Mouse (Mus musculus) spleen, adult 2 months (tissue): ENCODE results near the gene Adprm. TPM values are rescaled to one million over a fixed set of nuclear protein-coding genes. Genes with fewer than 3 reads are reported as not detected.

Experiments used
- DNase-seq, 2 experiments: peaks; one replicate each; pipeline versions ENCODE4 v3.0.0 to v3.0.0-alpha.2; 2012 to 2021; ENCODE audit warnings: low spot score in 2 of 2, low read depth in 1 of 2
- H3K27ac ChIP-seq: fragments of 200-500 bp; 2 replicates; pipeline ENCODE4 v1.5.1; 2012; ENCODE audit warnings: low read length, inconsistent platforms; ENCODE audit not compliant: insufficient read depth
- H3K27me3 ChIP-seq: fragments of 200-500 bp; 2 replicates; pipeline ENCODE4 v1.6.1; 2012; ENCODE audit warnings: mild to moderate bottlenecking, moderate library complexity, low read length, inconsistent platforms; ENCODE audit not compliant: control insufficient read depth, insufficient read depth
- H3K36me3 ChIP-seq: fragments of 200-500 bp; 2 replicates; pipeline ENCODE4 v1.6.1; 2012; ENCODE audit warnings: mild to moderate bottlenecking, low read length, inconsistent platforms; ENCODE audit not compliant: control insufficient read depth, insufficient read depth
- H3K4me1 ChIP-seq: fragments of 200-500 bp; 2 replicates; pipeline ENCODE4 v1.6.1; 2011; ENCODE audit warnings: inconsistent platforms; ENCODE audit not compliant: control insufficient read depth, insufficient read depth, insufficient read length
- H3K4me3 ChIP-seq: fragments of 200-500 bp; 2 replicates; pipeline ENCODE4 v1.5.1; 2011; ENCODE audit warnings: mild to moderate bottlenecking, inconsistent platforms; ENCODE audit not compliant: insufficient read depth, insufficient read length; ENCODE audit errors: extremely low read depth
- CTCF ChIP-seq: fragments of 200-500 bp; IDR thresholded peaks from 2 replicates; pipeline ENCODE4 v1.5.1; 2011; ENCODE audit warnings: mild to moderate bottlenecking, inconsistent platforms; ENCODE audit not compliant: insufficient read depth, insufficient read length, insufficient replicate concordance; ENCODE audit errors: extremely low read depth
- POLR2A ChIP-seq: fragments of 200-500 bp; IDR thresholded peaks from 2 replicates; pipeline ENCODE4 v1.6.1; 2011; ENCODE audit warnings: low read depth, low read length, inconsistent platforms
- WGBS: fragments of 180-500 bp; shearing (Covaris S2); methylation state at CpG from one replicate; pipeline ENCODE4 v1.1.7; 2018; 5-methylcytosine and 5-hydroxymethylcytosine counted together
- polyA plus RNA-seq: library from polyadenylated mRNA; depleted of rRNA; stranded (reverse); fragments of >200 nt; gene quantifications from 2 replicates; pipeline ENCODE4 v1.2.3, GENCODE M21; 2012

Adprm gene
- polyA plus RNA-seq, 1 experiment = 7.4 TPM

- no peak for TF ChIP-seq CTCF
- TF ChIP-seq POLR2A = no peak
- no peak overlapping the region for H3K4me3 ChIP-seq
- H3K27me3 ChIP-seq = no peaks in the 10 kb centered on the region
- 95% methylated on average over 6 of the region's 6 CpGs for WGBS
- peaks cover 13% of the 10 kb centered on the region for H3K36me3 ChIP-seq
- no peaks in the 10 kb centered on the region for H3K4me1 ChIP-seq
- H3K27ac ChIP-seq = no peak overlapping the region
- no peak for DNase-seq
These were observed 11.9 kb downstream of the Adprm start for GRCm38 (mm10) chr11:67040483-67040882.

GRCm38 (mm10) chr11:67039799-67040198, 12.6 kb downstream of the Adprm start:
- H3K27me3 ChIP-seq = no peaks in the 10 kb centered on the region
- no peaks in the 10 kb centered on the region for H3K4me1 ChIP-seq
- no peak overlapping the region for H3K4me3 ChIP-seq
- TF ChIP-seq POLR2A (no peak), CTCF (no peak)
- no peak overlapping the region for H3K27ac ChIP-seq
- H3K36me3 ChIP-seq = peaks cover 13% of the 10 kb centered on the region
- DNase-seq = no peak
- WGBS = 91% methylated on average over 3 of the region's 3 CpGs

- Histone ChIP-seq H3K27ac (no peak overlapping the region), H3K4me1 (no peaks in the 10 kb centered on the region), H3K4me3 (no peak overlapping the region), H3K36me3 (peaks cover 13% of the 10 kb centered on the region), H3K27me3 (no peaks in the 10 kb centered on the region)
- no peak for DNase-seq
- WGBS = 92% methylated on average over 9 of the region's 9 CpGs
- TF ChIP-seq POLR2A (no peak), CTCF (no peak)
These were observed 15.5 kb downstream of the Adprm start for GRCm38 (mm10) chr11:67036892-67037291.

- WGBS = 89% methylated on average over 6 of the region's 6 CpGs
- Histone ChIP-seq H3K27ac (no peak overlapping the region), H3K4me1 (no peaks in the 10 kb centered on the region), H3K36me3 (peaks cover 9% of the 10 kb centered on the region), H3K4me3 (no peak overlapping the region), H3K27me3 (no peaks in the 10 kb centered on the region)
- no peak for DNase-seq
- TF ChIP-seq POLR2A = no peak
- no peak for TF ChIP-seq CTCF
These were observed 16.2 kb downstream of the Adprm start for GRCm38 (mm10) chr11:67036229-67036628.

DNA sequence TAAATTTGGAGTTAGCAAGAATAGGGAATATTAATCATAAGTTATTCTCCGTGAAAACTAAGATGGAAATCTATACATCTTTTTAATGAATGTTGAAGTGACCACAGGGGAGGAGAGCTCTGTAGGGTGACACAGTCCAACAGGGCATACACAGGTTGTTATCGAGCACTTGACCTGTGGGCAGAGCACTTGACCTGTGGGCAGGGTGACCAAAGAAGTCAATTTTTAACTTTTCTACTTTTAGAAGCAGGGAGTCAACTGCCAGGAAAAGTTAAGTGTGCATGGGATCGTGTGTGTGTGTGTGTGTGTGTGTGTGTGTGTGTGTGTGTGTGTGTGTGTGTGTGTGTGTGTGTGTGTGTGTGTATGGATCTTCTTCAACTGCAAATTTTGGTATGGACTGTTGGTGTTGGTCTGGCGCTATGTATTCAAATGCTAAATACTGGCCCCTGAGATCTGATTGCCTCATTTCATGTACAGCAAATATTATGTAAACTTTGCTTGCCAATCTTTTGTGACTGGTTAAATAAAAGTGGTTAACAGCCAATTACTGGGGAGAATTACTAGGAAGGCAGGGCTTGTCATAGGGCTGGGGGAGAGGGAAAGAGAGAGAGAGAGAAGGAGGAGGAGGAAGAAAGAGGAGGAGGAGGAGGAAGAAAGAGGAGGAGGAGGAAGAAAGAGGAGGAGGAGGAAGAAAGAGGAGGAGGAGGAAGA, 17.5 kb downstream of the Adprm start:
- peaks cover 5% of the 10 kb centered on the region; the same call in 1 of the 2 replicates for H3K36me3 ChIP-seq
- no peak overlapping the region for H3K4me3 ChIP-seq
- H3K27me3 ChIP-seq = no peaks in the 10 kb centered on the region
- TF ChIP-seq CTCF (no peak), POLR2A (no peak)
- WGBS = 80% methylated on average over 4 of the region's 4 CpGs
- no peak overlapping the region for H3K27ac ChIP-seq
- H3K4me1 ChIP-seq = no peaks in the 10 kb centered on the region
- no peak for DNase-seq

- H3K4me3 ChIP-seq = no peak overlapping the region
- no peak overlapping the region for H3K27ac ChIP-seq
- no peaks in the 10 kb centered on the region for H3K4me1 ChIP-seq
- no peaks in the 10 kb centered on the region for H3K27me3 ChIP-seq
- TF ChIP-seq CTCF = no peak
- TF ChIP-seq POLR2A = no peak
- H3K36me3 ChIP-seq = no peaks in the 10 kb centered on the region
- 65% methylated on average over 2 of the region's 2 CpGs for WGBS
- no peak for DNase-seq
These were observed 20.8 kb downstream of the Adprm start for GRCm38 (mm10) chr11:67031603-67031915.

- 51% methylated on average over 16 of the region's 16 CpGs for WGBS
These were observed 21.3 kb downstream of the Adprm start for GRCm38 (mm10) chr11:67030904-67031602.

More at GRCm38 (mm10) chr11:67030904-67031602, 21.3 kb downstream of the Adprm start:
- H3K36me3 ChIP-seq = no peaks in the 10 kb centered on the region
- no peak overlapping the region for H3K4me3 ChIP-seq
- no peaks in the 10 kb centered on the region for H3K27me3 ChIP-seq
- H3K4me1 ChIP-seq = no peaks in the 10 kb centered on the region
- TF ChIP-seq POLR2A (no peak), CTCF (no peak)
- H3K27ac ChIP-seq = no peak overlapping the region
- no peak for DNase-seq
